Mouse (Mus musculus) kidney, postnatal 4 days (tissue): ENCODE results near the gene Ccdc96.
A peak's percentile ranks its signal among the peaks of the same experiment; 100 is the strongest.

Source experiments
- DNase-seq, 2 experiments: peaks; one replicate each; pipeline ENCODE4 v3.0.0; 2021; ENCODE audit warnings: mixed read lengths in 2 of 2

The Ccdc96 gene

DNA sequence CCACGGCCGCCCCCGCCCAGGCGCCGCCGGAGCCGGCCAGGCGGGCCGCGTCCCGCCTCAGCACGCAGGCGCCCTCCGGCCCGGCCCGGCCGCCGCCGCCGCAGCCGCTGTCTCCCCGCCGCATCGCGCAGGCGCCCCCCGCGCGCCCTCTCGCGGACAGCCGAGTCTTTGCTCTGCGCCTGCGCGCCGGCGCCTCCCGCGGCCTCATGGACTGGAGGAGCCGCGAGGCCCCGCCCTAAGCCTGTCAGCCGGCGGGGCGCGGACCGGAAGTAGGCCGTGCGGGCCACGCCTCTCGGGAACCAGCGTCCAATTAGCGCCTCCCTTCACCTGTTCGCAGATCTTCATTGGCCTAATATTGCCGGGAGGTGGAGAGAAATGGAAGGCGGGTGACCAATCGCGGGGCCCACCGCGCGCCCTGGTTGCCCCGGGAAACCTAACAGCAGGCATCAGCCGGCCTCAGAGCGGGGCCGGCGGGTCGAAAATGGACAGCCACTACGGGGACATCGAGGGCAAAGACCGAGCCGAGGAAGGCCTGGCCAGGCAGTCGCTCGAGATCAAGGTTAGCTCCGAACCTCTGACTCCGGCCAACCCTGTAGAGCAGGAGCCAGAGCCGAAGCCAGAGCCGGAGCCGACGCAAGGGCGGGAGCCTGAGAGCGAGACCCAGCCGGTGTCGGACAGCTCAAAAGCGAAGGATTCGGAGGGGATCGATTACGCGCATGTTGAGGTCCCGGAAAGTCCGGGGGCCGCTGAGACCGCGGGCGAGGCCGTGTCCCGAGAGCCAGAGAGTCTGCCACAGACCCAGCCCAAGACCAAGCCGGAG is at the start of gene Ccdc96, which contains the start of gene Tada2b:
Ccdc96 (plus strand) TSS at position 418 of the 820 bp plus-strand sequence.
Tada2b (minus strand) TSS at position 115 of the 820 bp plus-strand sequence.
- DNase-seq = peak; percentile 96 to 98

GRCm38 (mm10) chr5:36436858-36437257 is 47.5 kb upstream of the Ccdc96 start:
- DNase-seq = no peak

- DNase-seq = no peak
Observed at GRCm38 (mm10) chr5:36440741-36441140, 43.6 kb upstream of the Ccdc96 start.

DNA sequence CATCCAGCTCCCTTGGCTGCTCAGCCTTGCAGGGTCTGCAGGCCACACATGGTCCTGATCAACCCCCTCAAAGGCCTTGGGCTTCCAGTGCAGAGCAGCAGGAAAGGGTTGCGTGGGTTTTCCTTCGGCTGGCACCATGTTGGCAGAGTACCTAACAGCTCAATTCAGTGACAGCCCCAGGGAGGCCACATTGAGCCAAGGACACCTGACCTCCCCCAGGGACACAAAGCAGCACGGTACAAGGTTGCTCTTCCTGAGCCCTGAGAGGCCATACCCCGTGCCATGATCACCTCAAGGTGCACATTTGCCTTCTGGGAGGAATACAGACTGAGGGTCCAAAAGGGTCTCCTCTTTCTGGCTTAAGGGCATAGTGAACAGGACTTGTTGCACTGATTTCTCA is 39.8 kb upstream of the Ccdc96 start:
- no peak for DNase-seq

DNA sequence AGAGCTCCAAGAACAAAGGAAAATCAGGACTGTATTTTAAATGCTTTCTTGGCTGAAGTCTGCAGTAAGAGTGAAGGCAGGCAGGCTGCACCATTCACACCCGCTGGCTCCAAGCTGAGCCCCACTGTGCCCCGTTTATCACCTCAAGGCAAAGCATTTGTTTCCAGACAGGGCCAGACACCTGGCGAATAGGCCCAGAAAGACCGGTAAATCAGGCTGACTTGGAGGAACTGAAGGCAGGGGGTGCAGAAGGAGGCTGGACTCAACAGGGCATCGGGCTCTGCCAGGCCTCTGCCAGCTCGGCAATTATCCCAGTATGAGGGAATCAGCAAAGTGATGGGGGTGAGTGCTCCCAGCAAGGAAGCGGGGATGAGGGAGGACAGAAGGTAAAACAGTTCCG is 39.4 kb upstream of the Ccdc96 start:
- no peak for DNase-seq

- no peak for DNase-seq
Observed at GRCm38 (mm10) chr5:36446166-36446890, 38.1 kb upstream of the Ccdc96 start.

GRCm38 (mm10) chr5:36447872-36448271 is 36.5 kb upstream of the Ccdc96 start:
- no peak for DNase-seq

- no peak for DNase-seq
Observed at GRCm38 (mm10) chr5:36449710-36450358, 34.6 kb upstream of the Ccdc96 start.

- no peak for DNase-seq
Observed at GRCm38 (mm10) chr5:36451119-36451518, 33.3 kb upstream of the Ccdc96 start.

- no peak for DNase-seq
Observed at GRCm38 (mm10) chr5:36451872-36452389, 32.5 kb upstream of the Ccdc96 start.

DNA sequence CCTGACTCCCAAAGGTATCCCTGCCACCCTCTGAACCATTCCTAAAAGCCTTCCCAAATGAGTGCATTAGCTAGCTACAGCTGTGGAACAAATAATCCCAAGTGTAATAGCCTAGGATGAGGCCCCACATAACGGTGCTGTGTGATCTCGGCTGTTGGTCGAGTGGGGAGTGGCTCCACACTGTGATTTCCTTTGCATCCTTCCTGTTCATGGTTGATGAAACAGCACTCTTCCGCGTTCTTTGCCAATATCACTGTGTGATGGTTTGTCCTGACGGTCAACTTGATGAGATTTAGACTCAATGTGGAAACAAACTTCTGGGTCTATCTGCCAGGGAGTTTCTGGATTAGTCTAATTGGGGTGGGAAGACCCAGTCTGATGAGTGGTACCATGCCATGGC is 31.6 kb upstream of the Ccdc96 start:
- no peak for DNase-seq

GRCm38 (mm10) chr5:36457706-36458105 is 26.7 kb upstream of the Ccdc96 start:
- no peak for DNase-seq

GRCm38 (mm10) chr5:36458926-36459325 is 25.5 kb upstream of the Ccdc96 start:
- DNase-seq = peak; percentile 64 to 69

DNA sequence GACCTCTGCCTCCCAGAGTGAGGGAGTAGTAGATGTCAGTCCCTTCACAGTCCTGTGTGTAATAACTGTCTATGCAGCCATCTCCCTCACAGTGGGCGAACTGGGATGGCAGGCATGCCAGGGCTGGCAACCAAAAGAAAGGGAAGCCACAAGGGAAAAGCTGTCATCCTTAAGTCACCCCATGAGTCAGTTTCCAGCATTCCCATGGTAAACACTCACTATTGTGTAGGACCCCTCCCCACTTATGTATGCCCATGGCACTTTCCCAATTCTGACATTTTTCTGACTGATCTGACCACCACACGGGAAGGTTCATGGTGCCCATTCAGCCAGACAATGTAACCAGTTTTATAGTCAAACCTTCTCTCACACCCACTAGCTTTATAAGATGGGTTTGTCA is 23.7 kb upstream of the Ccdc96 start:
- no peak for DNase-seq

GRCm38 (mm10) chr5:36461231-36461630 is 23.2 kb upstream of the Ccdc96 start:
- DNase-seq = no peak

DNA sequence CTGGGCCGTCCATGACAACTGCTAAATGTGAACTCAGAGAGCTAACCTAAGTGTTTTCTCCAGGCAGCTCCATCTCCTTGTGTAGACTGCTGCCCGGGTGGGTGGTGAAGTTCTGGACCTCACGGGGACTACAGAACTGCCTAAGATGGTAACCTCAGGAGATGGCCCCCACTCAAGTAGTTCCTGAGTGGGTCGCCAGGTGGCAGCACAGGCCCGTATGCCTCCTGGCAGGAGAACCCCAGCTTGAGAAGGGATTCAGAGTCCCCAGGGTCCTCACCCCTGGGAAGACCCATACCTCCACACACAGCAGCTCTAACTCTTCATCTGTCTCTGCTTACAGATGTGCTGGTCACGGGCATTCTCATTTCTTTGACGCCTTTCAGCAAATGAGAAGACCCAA is 21.6 kb upstream of the Ccdc96 start:
- DNase-seq = peak; percentile 91

DNA sequence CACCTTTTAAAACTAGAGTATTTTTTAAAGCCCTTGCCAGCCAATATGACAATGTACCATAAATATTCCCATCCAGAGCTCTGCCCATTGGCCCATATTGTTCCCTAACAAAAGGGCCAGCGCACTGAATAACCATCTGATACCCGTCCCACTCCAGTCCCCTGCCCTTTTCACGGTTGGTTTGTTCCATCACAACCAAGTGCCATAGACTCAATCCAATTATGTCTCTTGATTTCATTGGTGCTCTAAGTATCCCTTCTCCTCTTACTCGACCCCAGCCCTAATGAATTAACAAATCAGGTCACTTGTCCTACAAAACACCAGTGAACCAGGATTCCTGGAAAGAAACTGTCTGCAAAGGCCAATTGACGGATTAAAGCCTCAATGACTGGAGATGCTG is 21.0 kb upstream of the Ccdc96 start:
- no peak for DNase-seq

- DNase-seq = peak; percentile 98 to 99
Observed at GRCm38 (mm10) chr5:36464709-36465661, 19.4 kb upstream of the Ccdc96 start, which contains the start of gene Grpel1. Gene Grpel1 (plus strand): TSS chr5:36464998.

GRCm38 (mm10) chr5:36465889-36466288 is 18.5 kb upstream of the Ccdc96 start:
- DNase-seq = no peak

GRCm38 (mm10) chr5:36471206-36471605 is 13.2 kb upstream of the Ccdc96 start:
- DNase-seq = no peak

DNA sequence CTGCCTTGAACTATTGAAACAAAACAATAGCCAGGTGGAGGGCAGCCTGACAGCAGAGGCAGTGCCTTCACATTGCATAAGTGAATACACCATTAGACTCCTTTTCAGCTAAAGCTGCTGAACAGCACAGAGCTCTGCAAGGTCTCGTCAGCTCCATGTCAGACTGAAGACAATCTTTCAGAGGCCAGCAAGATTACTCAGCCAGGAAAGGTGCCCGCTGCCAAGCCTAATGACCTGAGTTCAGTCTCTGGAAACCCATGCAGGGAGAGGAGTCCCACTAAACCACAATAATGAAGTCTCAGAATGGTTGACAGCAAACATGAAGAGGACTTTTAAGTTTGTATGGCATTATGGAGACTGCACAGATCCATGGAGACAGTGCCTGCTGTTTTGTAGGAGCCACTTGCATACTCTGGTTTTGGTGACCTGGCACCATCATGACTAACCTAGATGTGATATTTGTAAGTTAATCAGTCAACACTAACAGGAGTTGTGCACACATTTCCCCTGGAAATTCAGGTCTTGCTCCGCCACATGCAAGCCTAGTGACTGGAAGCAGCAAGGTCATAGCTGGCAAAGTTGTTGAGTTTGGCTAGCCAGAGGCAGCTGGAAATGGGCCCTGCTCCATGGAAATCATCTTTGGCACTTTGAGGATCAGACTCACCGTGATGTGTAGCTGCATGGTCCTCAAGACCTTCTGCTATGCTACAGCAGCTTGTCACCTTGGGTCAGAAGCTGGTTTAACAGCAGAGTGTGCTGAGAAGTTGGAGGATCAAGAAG is 11.3 kb upstream of the Ccdc96 start:
- DNase-seq = no peak
